Mouse (Mus musculus) liver, embryonic 14.5 days (tissue): ENCODE data around the gene Ndufaf8. TPM values are rescaled to one million over a fixed set of nuclear protein-coding genes. Genes with fewer than 3 reads are reported as not detected.

ENCODE experiments used
- ATAC-seq: fragments of 200-750 bp; cut with Nextera tagmentation; 2 replicates; pipeline ENCODE4 v1.8.0; 2017; ENCODE audit warnings: moderate number of reproducible peaks, mild to moderate bottlenecking, moderate library complexity; ENCODE audit not compliant: insufficient read depth
- DNase-seq, 3 experiments: peaks; one replicate each; pipeline ENCODE4 v3.0.0-alpha.2; 2012 to 2013; ENCODE audit warnings: low read depth in 3 of 3, low spot score in 3 of 3
- H3K27ac ChIP-seq: fragments of 300-500 bp; sonication (generic); 2 replicates; pipeline ENCODE4 v1.5.1; 2014; ENCODE audit warnings: moderate library complexity, mild to moderate bottlenecking, control low read depth, inconsistent platforms
- H3K27me3 ChIP-seq: fragments of 300-500 bp; sonication (generic); 2 replicates; pipeline ENCODE4 v1.6.1; 2014; ENCODE audit warnings: mild to moderate bottlenecking, low read length, moderate library complexity; ENCODE audit not compliant: control insufficient read depth, insufficient read depth
- H3K36me3 ChIP-seq: fragments of 300-500 bp; sonication (generic); replicated peaks from 2 replicates; pipeline ENCODE4 v1.6.1; 2014; ENCODE audit warnings: low read depth; ENCODE audit not compliant: control insufficient read depth, insufficient read depth
- H3K4me1 ChIP-seq, 2 experiments: fragments of 200-500 bp in 1 of 2; fragments of 300-500 bp in 1 of 2; sonication (generic) in 1 of 2; replicated peaks; 2 replicates each; pipeline ENCODE4 v1.6.1; 2012 to 2014; ENCODE audit warnings: antibody characterized with exemption in 1 of 2, inconsistent platforms in 1 of 2, low read length in 1 of 2; ENCODE audit not compliant: control insufficient read depth in 2 of 2, insufficient read depth in 2 of 2
- H3K4me2 ChIP-seq: fragments of 300-500 bp; sonication (generic); 2 replicates; pipeline ENCODE4 v1.6.1; 2014; ENCODE audit warnings: low read depth, mild to moderate bottlenecking, control low read depth, moderate library complexity
- H3K4me3 ChIP-seq, 2 experiments: fragments of 200-500 bp in 1 of 2; fragments of 300-500 bp in 1 of 2; sonication (generic) in 1 of 2; 2 replicates each; pipeline ENCODE4 v1.5.1; 2012 to 2014; ENCODE audit warnings: low read depth in 2 of 2, low read length in 2 of 2, mild to moderate bottlenecking in 2 of 2, control low read depth in 1 of 2, inconsistent platforms in 1 of 2, moderate library complexity in 1 of 2; ENCODE audit not compliant: insufficient read depth in 1 of 2
- H3K9ac ChIP-seq: fragments of 300-500 bp; sonication (generic); replicated peaks from 2 replicates; pipeline ENCODE4 v1.6.1; 2014; ENCODE audit warnings: mild to moderate bottlenecking, control low read depth, moderate library complexity
- H3K9me3 ChIP-seq: fragments of 300-500 bp; sonication (generic); 2 replicates; pipeline ENCODE4 v1.6.1; 2016; ENCODE audit warnings: low read length, mixed read lengths; ENCODE audit not compliant: control insufficient read depth
- CTCF ChIP-seq: IDR thresholded peaks from 2 replicates; pipeline ENCODE4 v1.5.1; 2016; ENCODE audit warnings: antibody characterized with exemption, low read depth, control low read depth
- EP300 ChIP-seq: IDR thresholded peaks from 2 replicates; pipeline ENCODE4 v1.6.1; 2016; ENCODE audit warnings: antibody characterized with exemption, low read depth
- WGBS: fragments of 180-500 bp; shearing (Covaris S2); extraction: QIAGEN DNeasy Blood & Tissue Kit; methylation state at CpG from one replicate; pipeline ENCODE4 v1.1.7; 2014; ENCODE audit not compliant: insufficient replicate concordance; 5-methylcytosine and 5-hydroxymethylcytosine counted together
- polyA plus RNA-seq, 2 experiments: library from polyadenylated mRNA; depleted of rRNA in 1 of 2; stranded (reverse) in 1 of 2; unstranded in 1 of 2; fragments of >200 nt; fragmentation: Nextera tagmentation in 1 of 2; extraction: Ambion mirVana in 1 of 2; gene quantifications; 2 replicates each; pipeline versions ENCODE4 v1.2.1 to v1.2.3; 2012 to 2014

Gene Ndufaf8
- polyA plus RNA-seq, 2 experiments: 20.3 to 52.9 TPM

- no peaks in the 10 kb centered on the region for H3K9me3 ChIP-seq
- H3K27ac ChIP-seq: no peak overlapping the region
- H3K4me3 ChIP-seq: no peak overlapping the region
- H3K4me1 ChIP-seq: no peaks in the 10 kb centered on the region
- TF ChIP-seq EP300 (no peak), CTCF (no peak)
- no peaks in the 10 kb centered on the region for H3K27me3 ChIP-seq
- no peak overlapping the region for H3K9ac ChIP-seq
- no peak for ATAC-seq
- peaks cover 16% of the 10 kb centered on the region for H3K36me3 ChIP-seq
- no peak overlapping the region for H3K4me2 ChIP-seq
- WGBS: 48% methylated on average over 2 of the region's 2 CpGs
- no peak for DNase-seq
These were observed 8.3 kb downstream of the Ndufaf8 start for GRCm38 (mm10) chr11:120107026-120107425.

GRCm38 (mm10) chr11:120107796-120108195 lies 9.1 kb downstream of the Ndufaf8 start:
- DNase-seq: no peak
- no peaks in the 10 kb centered on the region for H3K4me1 ChIP-seq
- no peak overlapping the region for H3K9ac ChIP-seq
- TF ChIP-seq CTCF: no peak
- TF ChIP-seq EP300: no peak
- no peaks in the 10 kb centered on the region for H3K9me3 ChIP-seq
- 86% methylated on average over 9 of the region's 9 CpGs for WGBS
- H3K27ac ChIP-seq: no peak overlapping the region
- H3K27me3 ChIP-seq: no peaks in the 10 kb centered on the region
- ATAC-seq: no peak
- peaks cover 16% of the 10 kb centered on the region for H3K36me3 ChIP-seq
- H3K4me3 ChIP-seq: no peak overlapping the region
- no peak overlapping the region for H3K4me2 ChIP-seq

- peaks cover 16% of the 10 kb centered on the region for H3K36me3 ChIP-seq
- H3K27ac ChIP-seq: no peak overlapping the region
- 84% methylated on average over 14 of the region's 14 CpGs for WGBS
- no peak for DNase-seq
- H3K4me1 ChIP-seq: no peaks in the 10 kb centered on the region
- no peaks in the 10 kb centered on the region for H3K27me3 ChIP-seq
- H3K9ac ChIP-seq: no peak overlapping the region
- H3K4me2 ChIP-seq: no peak overlapping the region
- H3K4me3 ChIP-seq: no peak overlapping the region
- TF ChIP-seq EP300: no peak
- TF ChIP-seq CTCF: no peak
- no peaks in the 10 kb centered on the region for H3K9me3 ChIP-seq
- no peak for ATAC-seq
These were observed 11.0 kb downstream of the Ndufaf8 start for GRCm38 (mm10) chr11:120109558-120110210.

- TF ChIP-seq EP300 (no peak), CTCF (peak; percentile 23; the same call in 1 of the 2 replicates)
- DNase-seq (no peak), ATAC-seq (no peak)
- Histone ChIP-seq H3K36me3 (peaks cover 13% of the 10 kb centered on the region), H3K4me1 (no peaks in the 10 kb centered on the region), H3K4me3 (no peak overlapping the region), H3K9me3 (no peaks in the 10 kb centered on the region), H3K27ac (no peak overlapping the region), H3K9ac (no peak overlapping the region), H3K27me3 (no peaks in the 10 kb centered on the region), H3K4me2 (no peak overlapping the region)
- 75% methylated on average over 7 of the region's 7 CpGs for WGBS
These were observed 11.8 kb downstream of the Ndufaf8 start for GRCm38 (mm10) chr11:120110554-120110953.

- DNase-seq (peak in 1 of 3 experiments; percentile 31), ATAC-seq (no peak)
- H3K4me1 ChIP-seq: no peaks in the 10 kb centered on the region
- H3K4me2 ChIP-seq: no peak overlapping the region
- H3K36me3 ChIP-seq: peaks cover 13% of the 10 kb centered on the region
- no peaks in the 10 kb centered on the region for H3K9me3 ChIP-seq
- WGBS: 17% methylated on average over 2 of the region's 2 CpGs
- no peak overlapping the region for H3K27ac ChIP-seq
- H3K4me3 ChIP-seq: no peak overlapping the region
- H3K27me3 ChIP-seq: no peaks in the 10 kb centered on the region
- H3K9ac ChIP-seq: no peak overlapping the region
- TF ChIP-seq CTCF: peak; percentile 96
- no peak for TF ChIP-seq EP300
These were observed 12.3 kb downstream of the Ndufaf8 start for GRCm38 (mm10) chr11:120111033-120111432.
